Mouse (Mus musculus): ENCODE measurements around the gene Schip1. TPM values are rescaled to one million over a fixed set of nuclear protein-coding genes. Genes with fewer than 3 reads are reported as not detected.
A peak's percentile ranks its signal among the peaks of the same experiment; 100 is the strongest.

Schip1 gene
- polyA plus RNA-seq, 1 experiment, result 2.5 TPM

GRCm38 (mm10) chr3:68484561-68484960 lies 420.0 kb downstream of the Schip1 start:
- Histone ChIP-seq H3K36me3 (ENCODE audit: control insufficient read depth, insufficient read depth, low read length) (no peaks in the 10 kb centered on the region), H3K4me3 (ENCODE audit: control insufficient read depth, low read depth, low read length) (no peak overlapping the region), H3K27me3 (ENCODE audit: control insufficient read depth, insufficient read depth, low read length) (no peaks in the 10 kb centered on the region), H3K27ac (ENCODE audit: control insufficient read depth, insufficient read depth, low read depth, low read length) (no peak overlapping the region), H3K4me1 (ENCODE audit: control insufficient read depth, insufficient read depth, low read length) (no peaks in the 10 kb centered on the region)
- TF ChIP-seq POLR2A (IDR thresholded peaks at IDR 0.05; ENCODE audit: control insufficient read depth, low read depth, low read length) (no peak), CTCF (IDR thresholded peaks at IDR 0.05; ENCODE audit: control insufficient read depth, insufficient read depth, insufficient replicate concordance, low read depth, low read length) (no peak)

GRCm38 (mm10) chr3:68487621-68488020 lies 423.0 kb downstream of the Schip1 start:
- no peaks in the 10 kb centered on the region for H3K4me1 ChIP-seq (ENCODE audit: control insufficient read depth, insufficient read depth, low read length)
- TF ChIP-seq POLR2A (IDR thresholded peaks at IDR 0.05; ENCODE audit: control insufficient read depth, low read depth, low read length) (no peak), CTCF (IDR thresholded peaks at IDR 0.05; ENCODE audit: control insufficient read depth, insufficient read depth, insufficient replicate concordance, low read depth, low read length) (no peak)
- no peaks in the 10 kb centered on the region for H3K27me3 ChIP-seq (ENCODE audit: control insufficient read depth, insufficient read depth, low read length)
- no peak overlapping the region for H3K4me3 ChIP-seq (ENCODE audit: control insufficient read depth, low read depth, low read length)
- H3K27ac ChIP-seq (ENCODE audit: control insufficient read depth, insufficient read depth, low read depth, low read length), result no peak overlapping the region
- H3K36me3 ChIP-seq (ENCODE audit: control insufficient read depth, insufficient read depth, low read length), result no peaks in the 10 kb centered on the region

- Histone ChIP-seq H3K27me3 (ENCODE audit: control insufficient read depth, insufficient read depth, low read length) (no peaks in the 10 kb centered on the region), H3K36me3 (ENCODE audit: control insufficient read depth, insufficient read depth, low read length) (no peaks in the 10 kb centered on the region), H3K4me1 (ENCODE audit: control insufficient read depth, insufficient read depth, low read length) (peaks cover 2% of the 10 kb centered on the region; the same call in 1 of the 2 replicates), H3K4me3 (ENCODE audit: control insufficient read depth, low read depth, low read length) (no peak overlapping the region), H3K27ac (ENCODE audit: control insufficient read depth, insufficient read depth, low read depth, low read length) (no peak overlapping the region)
- no peak for TF ChIP-seq POLR2A (IDR thresholded peaks at IDR 0.05; ENCODE audit: control insufficient read depth, low read depth, low read length)
- TF ChIP-seq CTCF (IDR thresholded peaks at IDR 0.05; ENCODE audit: control insufficient read depth, insufficient read depth, insufficient replicate concordance, low read depth, low read length), result no peak
Measured at GRCm38 (mm10) chr3:68488316-68488715, 423.7 kb downstream of the Schip1 start.

GRCm38 (mm10) chr3:68491516-68491915 lies 426.9 kb downstream of the Schip1 start:
- Histone ChIP-seq H3K36me3 (ENCODE audit: control insufficient read depth, insufficient read depth, low read length) (no peaks in the 10 kb centered on the region), H3K27me3 (ENCODE audit: control insufficient read depth, insufficient read depth, low read length) (no peaks in the 10 kb centered on the region; the same call in 1 of the 2 replicates), H3K4me1 (ENCODE audit: control insufficient read depth, insufficient read depth, low read length) (peaks cover 16% of the 10 kb centered on the region; the same call in 1 of the 2 replicates), H3K27ac (ENCODE audit: control insufficient read depth, insufficient read depth, low read depth, low read length) (no peak overlapping the region), H3K4me3 (ENCODE audit: control insufficient read depth, low read depth, low read length) (no peak overlapping the region)
- TF ChIP-seq POLR2A (IDR thresholded peaks at IDR 0.05; ENCODE audit: control insufficient read depth, low read depth, low read length) (no peak), CTCF (IDR thresholded peaks at IDR 0.05; ENCODE audit: control insufficient read depth, insufficient read depth, insufficient replicate concordance, low read depth, low read length) (no peak)

DNA sequence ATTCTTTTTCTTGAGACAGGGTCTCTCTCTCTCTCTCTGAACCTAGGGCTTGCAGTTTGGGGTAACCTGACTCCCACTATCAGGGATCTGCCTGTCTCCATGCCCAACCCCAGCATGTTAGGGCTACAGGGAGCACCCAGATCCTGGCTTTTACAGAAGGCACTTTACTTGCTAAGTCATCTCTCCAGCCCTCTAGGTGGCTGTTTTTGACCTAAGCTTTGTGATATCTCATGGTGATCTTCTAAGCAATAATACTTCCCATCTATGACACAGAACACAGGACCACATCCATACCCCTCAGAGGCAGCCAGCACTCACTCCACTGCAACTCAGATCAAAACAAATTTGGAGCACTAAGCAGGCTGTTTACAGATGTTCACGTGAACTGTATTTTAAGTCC lies 427.5 kb downstream of the Schip1 start:
- H3K4me3 ChIP-seq (ENCODE audit: control insufficient read depth, low read depth, low read length), result no peak overlapping the region
- H3K4me1 ChIP-seq (ENCODE audit: control insufficient read depth, insufficient read depth, low read length), result peaks cover 16% of the 10 kb centered on the region; the same call in 1 of the 2 replicates
- TF ChIP-seq CTCF (IDR thresholded peaks at IDR 0.05; ENCODE audit: control insufficient read depth, insufficient read depth, insufficient replicate concordance, low read depth, low read length), result no peak
- TF ChIP-seq POLR2A (IDR thresholded peaks at IDR 0.05; ENCODE audit: control insufficient read depth, low read depth, low read length), result no peak

DNA sequence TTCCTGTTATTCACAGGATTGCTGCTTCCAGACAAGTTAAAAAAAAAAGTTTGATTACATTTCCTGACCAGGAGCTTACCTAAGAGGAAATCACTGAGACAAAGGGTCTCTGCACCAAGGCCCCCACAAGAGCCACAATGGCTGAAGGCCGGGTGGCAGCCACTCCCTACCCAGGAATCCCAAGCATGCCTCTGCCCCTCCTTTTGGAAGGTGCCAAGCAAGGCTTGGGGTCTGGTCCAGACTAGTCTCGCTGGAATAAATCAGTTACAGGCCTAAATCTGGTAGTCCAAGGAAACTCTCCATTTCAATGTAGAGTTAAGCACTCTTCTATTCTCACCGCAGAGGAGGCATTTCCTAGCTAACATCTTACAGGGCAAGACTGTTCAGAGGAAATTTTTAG lies 427.9 kb downstream of the Schip1 start:
- Histone ChIP-seq H3K36me3 (ENCODE audit: control insufficient read depth, insufficient read depth, low read length) (no peaks in the 10 kb centered on the region), H3K4me1 (ENCODE audit: control insufficient read depth, insufficient read depth, low read length) (peaks cover 16% of the 10 kb centered on the region; the same call in 1 of the 2 replicates), H3K27ac (ENCODE audit: control insufficient read depth, insufficient read depth, low read depth, low read length) (no peak overlapping the region), H3K27me3 (ENCODE audit: control insufficient read depth, insufficient read depth, low read length) (no peaks in the 10 kb centered on the region; the same call in 1 of the 2 replicates), H3K4me3 (ENCODE audit: control insufficient read depth, low read depth, low read length) (no peak overlapping the region)
- TF ChIP-seq POLR2A (IDR thresholded peaks at IDR 0.05; ENCODE audit: control insufficient read depth, low read depth, low read length) (no peak), CTCF (IDR thresholded peaks at IDR 0.05; ENCODE audit: control insufficient read depth, insufficient read depth, insufficient replicate concordance, low read depth, low read length) (no peak)

More for the DNA sequence above, 427.5 kb downstream of the Schip1 start:
- H3K27me3 ChIP-seq (ENCODE audit: control insufficient read depth, insufficient read depth, low read length), result no peaks in the 10 kb centered on the region; the same call in 1 of the 2 replicates
- no peak overlapping the region for H3K27ac ChIP-seq (ENCODE audit: control insufficient read depth, insufficient read depth, low read depth, low read length)
- H3K36me3 ChIP-seq (ENCODE audit: control insufficient read depth, insufficient read depth, low read length), result no peaks in the 10 kb centered on the region

- Histone ChIP-seq H3K27ac (ENCODE audit: control insufficient read depth, insufficient read depth, low read depth, low read length) (peak overlapping the region; percentile 43; the same call in 1 of the 2 replicates), H3K4me1 (ENCODE audit: control insufficient read depth, insufficient read depth, low read length) (peaks cover 16% of the 10 kb centered on the region; the same call in 1 of the 2 replicates), H3K36me3 (ENCODE audit: control insufficient read depth, insufficient read depth, low read length) (no peaks in the 10 kb centered on the region), H3K4me3 (ENCODE audit: control insufficient read depth, low read depth, low read length) (peak overlapping the region; percentile 88), H3K27me3 (ENCODE audit: control insufficient read depth, insufficient read depth, low read length) (no peaks in the 10 kb centered on the region; the same call in 1 of the 2 replicates)
- TF ChIP-seq POLR2A (IDR thresholded peaks at IDR 0.05; ENCODE audit: control insufficient read depth, low read depth, low read length), result no peak
- TF ChIP-seq CTCF (IDR thresholded peaks at IDR 0.05; ENCODE audit: control insufficient read depth, insufficient read depth, insufficient replicate concordance, low read depth, low read length), result no peak
Measured at GRCm38 (mm10) chr3:68493170-68493585, 428.6 kb downstream of the Schip1 start.

Data from testis, adult 2 months (tissue).